Mouse (Mus musculus) embryonic facial prominence, embryonic 10.5 days (tissue): ENCODE measurements around the gene Gm10639. TPM values are rescaled to one million over a fixed set of nuclear protein-coding genes. Genes with fewer than 3 reads are reported as not detected.
A peak's percentile ranks its signal among the peaks of the same experiment; 100 is the strongest.
"Not testable (repeated sequence)": the region's sequence is repeated elsewhere in the genome, so short reads cannot be mapped to it uniquely, and the experiment has no call there.

Experiments
- DNase-seq: peaks from one replicate; pipeline ENCODE4 v3.0.0-alpha.2; 2017; ENCODE audit warnings: low spot score
- H3K27ac ChIP-seq: fragments of 300-500 bp; sonication (generic); replicated peaks from 2 replicates; pipeline ENCODE4 v1.5.1; 2016; ENCODE audit warnings: mild to moderate bottlenecking
- H3K27me3 ChIP-seq: fragments of 300-500 bp; sonication (generic); replicated peaks from 2 replicates; pipeline ENCODE4 v1.6.1; 2016; ENCODE audit warnings: low read depth, mild to moderate bottlenecking; ENCODE audit not compliant: poor library complexity, severe bottlenecking
- H3K36me3 ChIP-seq: fragments of 300-500 bp; sonication (generic); replicated peaks from 2 replicates; pipeline ENCODE4 v1.6.1; 2016; ENCODE audit warnings: mild to moderate bottlenecking, moderate library complexity
- H3K4me1 ChIP-seq: fragments of 300-500 bp; sonication (generic); 2 replicates; pipeline ENCODE4 v1.6.1; 2016
- H3K4me3 ChIP-seq: fragments of 300-500 bp; sonication (generic); 2 replicates; pipeline ENCODE4 v1.5.1; 2016; ENCODE audit warnings: mild to moderate bottlenecking, moderate library complexity
- H3K9me3 ChIP-seq: fragments of 300-500 bp; sonication (generic); 2 replicates; pipeline ENCODE4 v1.6.1; 2016; ENCODE audit warnings: mild to moderate bottlenecking
- whole genome bisulfite sequencing: fragments of 180-500 bp; shearing (Covaris S2); methylation state at CpG from one replicate; pipeline ENCODE4 v1.1.7; 2016; 5-methylcytosine and 5-hydroxymethylcytosine counted together
- polyA plus RNA-seq: library from polyadenylated mRNA; unstranded; fragments of >200 nt; fragmentation: Nextera tagmentation; extraction: Ambion mirVana; gene quantifications from 2 replicates; pipeline ENCODE4 v1.2.1, GENCODE M21; 2016

Gm10639 gene
- polyA plus RNA-seq, result not detected in 2 replicates

DNA sequence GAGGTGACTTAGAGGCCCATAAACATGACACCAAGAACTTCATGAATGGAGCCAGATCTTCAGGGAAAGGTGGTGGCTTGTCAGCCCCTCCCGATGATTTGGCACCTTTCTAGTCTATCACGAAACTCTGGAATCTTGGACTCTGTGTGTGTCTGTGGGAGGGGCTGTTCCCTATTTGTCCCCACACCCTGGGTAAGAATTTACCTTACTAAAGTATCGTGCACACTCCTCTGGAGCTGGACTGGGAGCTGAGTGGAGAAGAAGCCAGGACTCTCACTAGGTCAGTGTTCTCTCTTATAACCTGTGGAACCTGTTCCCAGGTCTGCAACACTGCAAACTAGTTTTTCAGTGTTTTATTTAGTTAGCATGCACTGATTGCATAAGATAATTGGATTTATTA lies at the start of gene Gm10639:
TSS of gene Gm10639 (plus strand) at position 201 of the 400 bp plus-strand sequence.
- WGBS, result 83% methylated on average over 3 of the region's 3 CpGs
- H3K27ac ChIP-seq, H3K4me1 ChIP-seq, H3K4me3 ChIP-seq, H3K36me3 ChIP-seq, H3K9me3 ChIP-seq, DNase-seq, H3K27me3 ChIP-seq: not testable (repeated sequence)

GRCm38 (mm10) chr9:78255683-78256470 lies 33.8 kb upstream of the Gm10639 start:
- H3K36me3 ChIP-seq, DNase-seq: not testable (repeated sequence)
- WGBS, result 71% methylated on average over 4 of the region's 4 CpGs

GRCm38 (mm10) chr9:78256914-78257313 lies 32.8 kb upstream of the Gm10639 start, which contains the start of gene Gm3776:
Gene Gm3776, plus strand, starts transcription at chr9:78257129.
- not testable (repeated sequence) for H3K27me3 ChIP-seq, H3K4me3 ChIP-seq, H3K4me1 ChIP-seq, H3K27ac ChIP-seq, H3K36me3 ChIP-seq, DNase-seq, H3K9me3 ChIP-seq
- WGBS, result 81% methylated on average over 2 of the region's 3 CpGs

More at GRCm38 (mm10) chr9:78255683-78256470, 33.8 kb upstream of the Gm10639 start:
- H3K4me3 ChIP-seq, H3K27me3 ChIP-seq, H3K9me3 ChIP-seq, H3K27ac ChIP-seq, H3K4me1 ChIP-seq: not testable (repeated sequence)

DNA sequence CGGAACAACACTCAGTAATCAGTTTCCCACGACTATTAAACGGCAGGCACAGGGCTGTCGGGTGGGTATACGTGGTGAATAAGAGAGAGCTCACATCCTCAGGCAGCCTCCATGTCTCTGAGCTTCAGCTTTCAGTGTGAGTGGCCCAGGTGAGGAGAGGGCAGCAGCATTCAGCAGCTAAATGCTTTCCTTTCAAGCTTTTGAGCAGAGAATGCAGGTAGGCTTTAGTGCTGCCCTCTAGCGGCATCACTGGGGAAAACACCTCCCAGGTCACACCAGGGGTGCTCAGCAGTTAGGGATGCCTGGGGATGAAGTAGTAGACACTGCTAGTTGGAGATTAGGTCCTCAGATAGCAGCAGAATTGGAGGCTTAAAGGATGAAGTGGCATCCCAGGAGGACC lies 30.0 kb upstream of the Gm10639 start:
- not testable (repeated sequence) for H3K27ac ChIP-seq, DNase-seq, H3K36me3 ChIP-seq, H3K27me3 ChIP-seq, H3K9me3 ChIP-seq, H3K4me1 ChIP-seq, H3K4me3 ChIP-seq
- 3% methylated on average over 1 of the region's 6 CpGs for WGBS

DNA sequence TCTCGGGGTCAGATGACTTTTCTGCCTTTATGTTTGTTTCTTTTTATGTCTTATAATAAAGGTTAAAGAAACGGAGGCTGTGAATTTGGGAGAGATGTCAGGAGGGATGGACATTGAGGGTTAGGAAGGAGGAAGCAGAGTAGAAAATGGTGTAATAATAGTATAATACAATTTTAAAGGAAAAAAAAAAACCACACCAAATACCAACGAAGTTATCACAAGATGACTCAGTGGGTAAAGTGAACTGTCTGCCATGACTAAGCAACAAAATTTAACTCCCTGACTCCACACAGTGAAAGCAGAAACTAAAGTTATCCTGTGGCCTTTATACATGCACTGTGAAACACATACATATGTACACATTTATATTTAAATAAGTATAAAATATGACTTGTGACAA lies 18.8 kb upstream of the Gm10639 start:
- not testable (repeated sequence) for DNase-seq, H3K27ac ChIP-seq, H3K36me3 ChIP-seq, H3K4me1 ChIP-seq, H3K4me3 ChIP-seq, H3K9me3 ChIP-seq, H3K27me3 ChIP-seq
- 85% methylated on average over 3 of the region's 3 CpGs for WGBS

DNA sequence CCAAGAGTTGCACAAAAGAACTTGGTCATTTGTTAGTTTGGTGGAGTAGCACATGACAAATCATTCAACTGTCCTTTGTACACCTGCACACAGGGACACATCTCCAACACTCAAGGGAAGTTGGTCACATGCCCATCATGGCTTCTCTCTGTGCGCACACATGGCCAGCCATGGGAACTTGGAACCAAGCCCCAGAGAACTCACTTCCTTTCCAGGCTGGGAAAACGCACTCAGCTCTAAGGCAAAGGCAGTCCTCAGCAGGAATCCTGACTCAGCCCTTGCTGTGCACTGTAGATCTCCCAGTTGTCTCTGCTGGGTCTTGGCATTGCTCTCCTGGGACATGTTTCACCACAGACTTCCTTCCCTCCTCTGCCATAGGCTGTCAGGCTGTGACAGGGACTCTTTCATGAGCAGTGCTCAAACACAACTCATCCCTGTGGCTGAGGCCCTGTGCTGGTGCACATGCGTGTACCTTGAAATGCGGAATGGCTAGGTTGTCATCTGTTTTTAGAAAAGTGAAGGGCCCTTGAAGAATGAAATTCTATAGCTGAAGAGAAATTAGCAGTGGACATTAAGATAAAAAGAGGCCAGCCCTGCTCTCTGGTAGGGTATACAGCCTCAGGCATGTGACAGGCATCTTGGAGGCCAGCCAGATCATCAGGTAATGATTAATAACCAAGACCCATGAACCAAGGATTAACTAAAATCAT lies 7.6 kb upstream of the Gm10639 start:
- not testable (repeated sequence) for H3K4me1 ChIP-seq, DNase-seq, H3K27ac ChIP-seq, H3K36me3 ChIP-seq, H3K4me3 ChIP-seq, H3K9me3 ChIP-seq, H3K27me3 ChIP-seq
- WGBS, result 80% methylated on average over 4 of the region's 4 CpGs

DNA sequence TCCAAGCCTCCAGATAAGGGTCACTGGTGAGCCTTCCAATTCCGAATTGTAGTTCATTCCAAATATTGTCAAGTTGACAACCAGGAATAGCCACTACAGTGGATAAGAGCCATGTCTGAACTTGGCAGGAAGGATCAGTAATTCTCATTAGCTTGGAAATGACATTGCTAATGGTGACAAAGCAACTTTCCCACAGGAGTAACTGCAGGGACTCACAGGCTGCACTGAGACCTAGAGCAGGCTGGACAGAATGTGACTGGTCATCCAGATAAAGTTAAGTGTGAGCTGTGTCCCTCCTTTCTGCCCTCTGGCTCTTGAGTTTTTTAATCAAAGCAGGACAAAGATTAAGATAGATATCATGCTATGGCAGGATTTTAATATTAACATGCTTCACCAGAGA lies 660 bp upstream of the Gm10639 start:
- not testable (repeated sequence) for H3K4me3 ChIP-seq, H3K27me3 ChIP-seq, H3K27ac ChIP-seq, H3K4me1 ChIP-seq, DNase-seq, H3K9me3 ChIP-seq, H3K36me3 ChIP-seq
- WGBS, result 81% methylated on average over 1 of the region's 1 CpGs

- not testable (repeated sequence) for H3K4me3 ChIP-seq, H3K9me3 ChIP-seq, H3K27ac ChIP-seq, H3K36me3 ChIP-seq, H3K27me3 ChIP-seq, DNase-seq, H3K4me1 ChIP-seq
- 93% methylated on average over 8 of the region's 8 CpGs for WGBS
Observed at GRCm38 (mm10) chr9:78292462-78292861, 2.7 kb downstream of the Gm10639 start.

DNA sequence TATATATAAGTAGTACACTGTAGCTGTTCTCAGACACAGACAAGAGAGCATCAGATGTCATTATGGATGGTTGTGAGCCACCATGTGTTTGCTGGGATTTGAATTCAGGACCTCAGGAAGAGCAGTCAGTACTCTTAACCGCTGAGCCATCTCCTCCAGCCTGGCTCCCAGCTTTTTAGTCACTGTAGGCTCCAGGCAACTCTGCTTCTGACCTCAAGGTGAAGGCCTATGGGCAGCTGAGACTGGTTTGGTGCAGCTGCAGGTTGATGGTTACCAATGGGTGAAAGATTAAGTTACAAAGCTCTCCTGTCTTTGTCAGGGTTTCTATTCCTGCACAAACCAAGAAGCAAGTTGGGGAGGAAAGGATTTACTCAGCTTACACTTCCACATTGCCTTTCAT lies 4.0 kb downstream of the Gm10639 start:
- H3K9me3 ChIP-seq, H3K4me3 ChIP-seq, H3K27me3 ChIP-seq, DNase-seq, H3K4me1 ChIP-seq, H3K36me3 ChIP-seq, H3K27ac ChIP-seq: not testable (repeated sequence)
- 70% methylated on average over 1 of the region's 1 CpGs for WGBS

GRCm38 (mm10) chr9:78294781-78295180 lies 5.1 kb downstream of the Gm10639 start:
- not testable (repeated sequence) for DNase-seq, H3K4me3 ChIP-seq, H3K4me1 ChIP-seq, H3K27ac ChIP-seq, H3K36me3 ChIP-seq, H3K27me3 ChIP-seq, H3K9me3 ChIP-seq
- 78% methylated on average over 7 of the region's 7 CpGs for WGBS

GRCm38 (mm10) chr9:78296089-78296488 lies 6.4 kb downstream of the Gm10639 start:
- not testable (repeated sequence) for H3K27me3 ChIP-seq, H3K4me1 ChIP-seq, H3K9me3 ChIP-seq, H3K36me3 ChIP-seq, H3K27ac ChIP-seq, H3K4me3 ChIP-seq
- DNase-seq, result peak; percentile 74
- 13% methylated on average over 6 of the region's 6 CpGs for WGBS

DNA sequence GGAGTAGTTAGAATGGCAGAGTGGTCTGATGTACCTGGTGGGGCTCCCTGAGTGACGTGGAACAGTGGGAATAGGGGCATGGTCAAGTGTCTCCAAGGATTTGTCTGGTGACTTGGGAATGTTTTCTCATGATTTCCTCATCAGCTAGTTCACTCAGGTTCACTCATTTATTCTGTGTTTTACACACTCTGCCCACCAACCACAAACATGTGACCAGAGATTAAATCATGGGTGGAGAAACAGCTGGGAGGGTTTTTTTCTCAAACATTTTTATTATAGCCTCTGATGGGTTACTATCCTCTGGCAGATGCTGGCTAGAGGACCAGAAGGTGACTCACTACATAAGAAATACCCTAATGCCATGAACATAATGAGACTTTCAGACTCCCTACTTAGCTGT lies 8.5 kb downstream of the Gm10639 start:
- H3K4me3 ChIP-seq, result no peak overlapping the region
- no peak overlapping the region for H3K27ac ChIP-seq
- 82% methylated on average over 1 of the region's 1 CpGs for WGBS
- no peaks in the 10 kb centered on the region for H3K36me3 ChIP-seq
- no peaks in the 10 kb centered on the region for H3K9me3 ChIP-seq
- DNase-seq, result no peak
- H3K4me1 ChIP-seq, result no peaks in the 10 kb centered on the region
- H3K27me3 ChIP-seq, result no peaks in the 10 kb centered on the region

GRCm38 (mm10) chr9:78299143-78299542 lies 9.4 kb downstream of the Gm10639 start:
- H3K4me1 ChIP-seq, H3K4me3 ChIP-seq, DNase-seq, H3K27me3 ChIP-seq, H3K27ac ChIP-seq, H3K9me3 ChIP-seq, H3K36me3 ChIP-seq: not testable (repeated sequence)
- 83% methylated on average over 1 of the region's 1 CpGs for WGBS
